Mouse (Mus musculus): ENCODE measurements at regions not wholly inside any gene's neighbourhood (a gene's known extent, or its start where the extent isn't known, plus 50 kb on each side); places are given as distances from the start of the nearest gene placed in this dataset.

GRCm38 (mm10) chr10:98032661-98033060, 306.1 kb upstream of the C030005K15Rik start:
- intact Hi-C loops (cut with DNase I): no loop called here
- DNase-seq: no peak

- intact Hi-C loops (cut with DNase I): no loop called here
- DNase-seq: no peak
Observed at GRCm38 (mm10) chr10:98041766-98042165, 315.2 kb upstream of the C030005K15Rik start.

- intact Hi-C loops (cut with DNase I): no loop called here
Observed at GRCm38 (mm10) chr10:98043873-98044272, 317.3 kb upstream of the C030005K15Rik start.

DNA sequence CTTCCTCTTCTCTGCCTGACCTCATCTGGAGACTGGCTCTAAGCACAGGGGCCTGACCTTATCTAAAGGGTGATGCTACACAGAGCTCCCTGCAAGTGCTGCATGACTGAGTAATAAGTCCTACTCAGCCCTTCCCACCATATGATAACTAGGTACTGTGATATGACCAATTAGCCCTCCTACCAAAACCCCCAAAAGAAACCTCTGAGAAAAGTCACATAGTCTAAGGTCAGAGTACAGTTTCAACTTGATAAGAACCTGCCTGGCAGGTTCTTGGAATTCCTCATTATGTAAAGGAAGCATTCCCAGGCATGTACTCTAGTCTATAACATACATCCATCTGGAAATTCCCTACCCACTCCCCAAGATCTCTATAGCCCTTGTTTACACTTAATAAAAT, 318.0 kb upstream of the C030005K15Rik start:
- no peak for DNase-seq
- intact Hi-C loops (cut with DNase I): no loop called here

More at GRCm38 (mm10) chr10:98043873-98044272, 317.3 kb upstream of the C030005K15Rik start:
- no peak for DNase-seq

- intact Hi-C loops (cut with DNase I): no loop called here
- no peak for DNase-seq
Observed at GRCm38 (mm10) chr10:98073432-98073831, 346.9 kb upstream of the C030005K15Rik start.

DNA sequence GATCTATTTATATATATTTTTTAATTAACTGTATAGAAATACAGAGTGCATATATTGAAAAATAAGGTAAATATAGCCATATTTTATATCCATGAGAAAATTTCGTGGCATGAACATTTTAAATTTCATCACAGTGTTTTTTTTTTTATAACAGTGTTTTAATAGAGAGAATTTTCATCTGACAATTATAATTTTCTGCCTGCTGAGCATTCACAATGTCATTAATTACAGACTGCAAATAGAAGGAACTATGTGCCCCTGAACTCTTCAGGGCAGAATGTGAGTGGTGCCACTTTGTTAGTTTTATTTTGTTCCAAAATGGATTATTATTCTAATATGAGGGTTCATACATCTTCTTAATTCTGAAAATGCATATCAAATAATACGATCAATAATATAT, 358.3 kb upstream of the C030005K15Rik start:
- intact Hi-C loops (cut with DNase I): no loop called here
- no peak for DNase-seq

- intact Hi-C loops (cut with DNase I): no loop called here
- no peak for DNase-seq
Observed at GRCm38 (mm10) chr10:98116296-98116695, 389.7 kb upstream of the C030005K15Rik start.

DNA sequence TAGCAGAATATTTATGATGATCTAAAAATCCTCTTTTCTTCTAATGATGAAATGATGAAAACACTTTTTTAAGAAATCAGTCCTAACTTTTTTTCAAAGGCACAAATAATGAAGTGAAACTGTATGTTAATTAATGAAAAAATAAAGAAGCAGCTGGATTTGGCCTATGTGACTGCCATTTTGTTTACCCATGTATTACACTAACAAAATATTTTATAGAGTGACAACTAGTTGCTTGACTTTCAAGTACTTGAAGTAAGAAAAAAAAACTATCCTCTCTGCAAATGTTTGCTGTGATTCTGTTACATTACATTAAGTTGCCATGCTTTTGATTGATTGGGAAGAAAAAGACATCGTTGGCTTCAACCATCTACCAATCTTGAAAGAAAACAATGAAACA, 399.2 kb upstream of the C030005K15Rik start:
- DNase-seq: no peak
- intact Hi-C loops (cut with DNase I): no loop called here

DNA sequence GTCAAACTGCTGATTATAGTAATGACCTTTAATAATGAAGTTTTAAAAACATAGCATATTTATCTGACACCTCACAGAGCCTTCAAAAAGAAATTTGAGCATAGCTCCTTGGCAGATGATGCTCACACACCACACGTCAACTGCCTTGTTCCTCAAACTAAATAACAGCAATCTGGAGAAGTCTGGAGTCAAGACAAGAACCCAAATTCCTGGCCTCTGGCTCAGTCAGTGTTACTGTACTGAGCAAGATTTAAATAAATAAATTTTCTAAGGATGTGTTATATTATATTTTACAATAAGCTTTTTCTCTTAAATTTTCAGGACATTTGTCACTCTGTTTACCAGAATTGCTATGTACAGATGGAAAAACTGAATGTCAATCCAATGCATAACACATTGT, 408.5 kb upstream of the C030005K15Rik start:
- intact Hi-C loops (cut with DNase I): no loop called here
- DNase-seq: no peak

DNA sequence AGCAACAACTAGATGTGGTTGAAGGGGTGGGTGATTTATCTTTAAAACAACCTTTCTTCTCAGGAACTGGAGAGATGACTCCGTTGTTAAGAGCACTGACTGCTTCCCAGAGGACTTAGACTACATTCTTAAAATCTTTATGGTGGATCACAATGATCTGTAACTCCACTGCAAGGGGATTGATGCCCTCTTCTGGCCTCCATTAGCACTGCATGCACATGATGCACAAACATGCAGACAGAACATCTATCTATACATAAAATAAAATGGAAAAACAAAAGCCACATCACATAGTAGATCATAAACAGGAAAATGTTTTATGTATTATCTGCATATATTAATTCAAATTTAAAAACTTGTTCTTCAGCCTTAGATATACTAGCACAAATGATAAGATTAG, 419.2 kb upstream of the C030005K15Rik start:
- no peak for DNase-seq
- intact Hi-C loops (cut with DNase I): no loop called here

DNA sequence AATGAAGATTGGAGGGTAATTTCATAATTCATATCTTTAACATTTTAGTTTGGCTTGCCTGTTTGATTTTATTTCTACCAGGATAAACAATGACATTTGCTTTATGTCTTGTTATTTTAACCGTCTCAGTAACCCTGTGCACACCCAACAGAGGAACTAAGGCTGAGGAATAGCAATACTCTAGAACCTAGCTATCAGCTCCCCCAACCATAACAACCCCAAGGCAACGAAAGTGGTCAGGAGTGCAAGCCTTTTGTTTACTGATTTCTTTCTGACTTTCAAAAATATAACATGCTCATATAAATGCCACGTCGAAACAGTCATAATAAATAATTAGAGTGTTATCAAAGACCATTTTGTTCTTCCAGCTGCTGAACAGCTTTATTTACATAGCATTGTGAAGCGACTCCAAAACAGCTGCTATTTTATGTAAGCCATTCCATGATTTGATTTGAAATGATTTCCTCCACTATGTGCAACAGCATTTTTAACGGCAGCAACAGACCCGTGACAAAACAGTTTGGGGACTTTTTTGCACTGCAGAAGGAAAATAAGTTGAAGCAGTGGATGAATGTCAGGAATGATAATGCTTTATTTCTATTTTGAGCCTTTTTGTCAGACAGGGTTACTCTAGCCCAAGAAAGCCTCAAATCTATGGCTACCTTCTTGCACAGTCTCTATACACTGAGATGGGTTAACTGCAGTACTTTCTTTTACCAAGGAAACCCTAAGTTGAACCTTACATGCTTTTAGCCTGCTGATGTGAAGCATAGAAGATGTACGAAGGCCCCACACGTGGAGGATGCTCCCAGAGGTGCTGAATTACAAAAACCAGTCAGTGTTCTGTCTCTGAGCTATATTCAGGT, 420.7 kb upstream of the C030005K15Rik start:
- no peak for DNase-seq
- intact Hi-C loops (cut with DNase I): no loop called here

DNA sequence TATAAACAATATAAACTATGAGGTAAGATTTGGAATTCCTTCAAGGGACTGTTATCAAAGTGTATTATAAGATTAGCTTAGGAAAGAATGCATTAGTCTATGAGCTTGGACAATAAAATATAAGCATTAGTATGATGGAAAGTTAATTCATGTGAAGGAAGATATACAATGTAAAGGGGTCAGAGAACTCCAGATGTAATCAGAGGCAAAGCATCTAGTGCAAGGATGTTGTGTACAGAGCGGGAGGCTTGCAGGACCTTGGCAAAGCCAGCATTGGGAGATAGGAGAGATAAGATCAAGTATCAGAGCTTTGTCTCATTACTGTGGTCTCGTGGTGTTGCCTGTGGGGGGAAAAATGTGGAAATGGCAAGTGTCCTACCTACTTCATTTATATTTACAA, 429.4 kb upstream of the C030005K15Rik start:
- intact Hi-C loops (cut with DNase I): no loop called here
- no peak for DNase-seq

- intact Hi-C loops (cut with DNase I): no loop called here
- peak in 1 of 2 experiments; percentile 1 for DNase-seq
Observed at GRCm38 (mm10) chr10:98185666-98186065, 459.1 kb upstream of the C030005K15Rik start.

DNA sequence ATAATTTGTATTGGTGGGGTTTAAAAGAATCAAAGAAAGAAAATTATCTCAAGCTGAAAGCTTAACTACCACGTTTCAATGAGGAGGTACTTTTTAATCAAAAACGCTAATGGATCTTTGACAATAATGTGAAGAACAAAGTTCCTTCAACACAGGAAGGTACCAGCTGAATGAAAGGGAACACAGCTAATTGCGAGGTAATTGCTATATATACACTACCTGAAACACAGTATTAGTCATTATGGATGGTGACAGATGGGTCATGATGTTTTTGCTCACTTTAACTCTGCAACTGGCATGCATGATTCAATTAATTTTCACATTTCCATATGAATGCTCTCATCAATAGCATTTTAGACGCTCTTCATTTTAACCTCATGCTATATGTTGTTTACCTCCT, 470.3 kb upstream of the C030005K15Rik start:
- DNase-seq: no peak
- intact Hi-C loops (cut with DNase I): no loop called here

- intact Hi-C loops (cut with DNase I): no loop called here
Observed at GRCm38 (mm10) chr10:98210246-98210645, 483.7 kb upstream of the C030005K15Rik start.

GRCm38 (mm10) chr10:98212876-98213587, 486.5 kb upstream of the C030005K15Rik start:
- intact Hi-C loops (cut with DNase I): no loop called here
- DNase-seq: peak; percentile 14 to 21

More at GRCm38 (mm10) chr10:98210246-98210645, 483.7 kb upstream of the C030005K15Rik start:
- no peak for DNase-seq

GRCm38 (mm10) chr10:98231017-98231416, 504.5 kb upstream of the C030005K15Rik start:
- intact Hi-C loops (cut with DNase I): no loop called here
- DNase-seq: no peak

DNA sequence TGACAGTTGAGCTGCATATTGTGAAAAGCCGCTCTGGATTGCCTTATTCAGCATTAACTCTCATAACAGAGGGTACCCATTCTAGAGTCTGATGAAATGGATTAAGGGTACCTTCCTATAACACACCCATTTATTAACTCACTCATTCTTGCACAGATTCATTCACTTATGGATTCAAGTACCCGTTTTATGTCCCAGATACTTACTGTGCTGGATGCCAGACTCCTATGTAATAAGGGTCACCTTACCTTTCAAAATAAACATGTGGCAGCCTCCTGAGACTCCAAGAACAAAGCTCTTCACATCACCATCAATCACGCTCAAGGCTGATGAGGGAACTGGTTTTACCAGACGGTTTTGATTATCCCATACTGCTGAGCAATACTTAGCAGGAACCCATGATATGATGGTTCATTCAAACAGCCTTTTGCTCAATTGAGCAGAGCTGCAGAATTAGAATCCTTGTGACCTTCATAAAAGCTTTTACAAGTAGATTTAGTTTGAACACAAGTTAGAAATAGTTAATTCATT, 505.2 kb upstream of the C030005K15Rik start:
- DNase-seq: no peak
- intact Hi-C loops (cut with DNase I): no loop called here

- DNase-seq: no peak
- intact Hi-C loops (cut with DNase I): no loop called here
Observed at GRCm38 (mm10) chr10:98248311-98248710, 521.8 kb upstream of the C030005K15Rik start.

DNA sequence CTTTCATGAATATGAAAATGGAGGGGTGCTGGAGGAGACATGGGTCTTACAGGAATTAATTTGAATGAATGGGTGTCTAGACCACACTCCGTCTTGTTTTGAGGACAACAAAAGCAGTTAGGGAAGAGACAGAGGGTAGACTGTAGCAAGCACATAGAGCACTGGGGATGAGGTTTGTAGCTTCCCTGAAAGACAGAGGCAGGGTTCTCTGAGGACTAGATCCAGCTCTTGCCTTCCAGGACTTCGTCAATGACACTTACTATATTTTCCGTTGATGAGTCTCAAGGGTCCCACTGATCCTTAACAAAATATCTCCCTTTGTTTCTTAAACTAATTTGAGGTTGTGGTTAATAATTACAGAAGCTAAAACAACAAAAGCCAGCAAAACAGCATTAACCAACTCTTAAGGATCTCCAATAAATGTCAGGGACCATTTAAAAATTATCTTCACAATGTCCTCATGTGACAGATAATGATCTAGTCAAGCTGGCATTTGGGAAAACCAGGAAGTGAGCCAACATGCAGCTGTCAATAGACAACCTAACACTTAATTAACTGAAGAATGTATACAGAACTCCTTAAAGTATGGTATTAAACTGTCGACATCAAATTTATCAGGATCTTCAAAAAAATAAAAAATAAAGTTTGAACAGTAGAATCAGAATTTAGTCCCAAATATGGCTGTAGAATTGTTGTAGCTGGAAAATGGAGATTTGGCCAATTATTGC, 531.6 kb upstream of the C030005K15Rik start:
- DNase-seq: no peak
- intact Hi-C loops (cut with DNase I): no loop called here

- intact Hi-C loops (cut with DNase I): no loop called here
- DNase-seq: no peak
Observed at GRCm38 (mm10) chr10:98259283-98259682, 532.7 kb upstream of the C030005K15Rik start.
